Mouse (Mus musculus): Measurements from ENCODE around the gene Cdadc1.

The Cdadc1 gene

DNA sequence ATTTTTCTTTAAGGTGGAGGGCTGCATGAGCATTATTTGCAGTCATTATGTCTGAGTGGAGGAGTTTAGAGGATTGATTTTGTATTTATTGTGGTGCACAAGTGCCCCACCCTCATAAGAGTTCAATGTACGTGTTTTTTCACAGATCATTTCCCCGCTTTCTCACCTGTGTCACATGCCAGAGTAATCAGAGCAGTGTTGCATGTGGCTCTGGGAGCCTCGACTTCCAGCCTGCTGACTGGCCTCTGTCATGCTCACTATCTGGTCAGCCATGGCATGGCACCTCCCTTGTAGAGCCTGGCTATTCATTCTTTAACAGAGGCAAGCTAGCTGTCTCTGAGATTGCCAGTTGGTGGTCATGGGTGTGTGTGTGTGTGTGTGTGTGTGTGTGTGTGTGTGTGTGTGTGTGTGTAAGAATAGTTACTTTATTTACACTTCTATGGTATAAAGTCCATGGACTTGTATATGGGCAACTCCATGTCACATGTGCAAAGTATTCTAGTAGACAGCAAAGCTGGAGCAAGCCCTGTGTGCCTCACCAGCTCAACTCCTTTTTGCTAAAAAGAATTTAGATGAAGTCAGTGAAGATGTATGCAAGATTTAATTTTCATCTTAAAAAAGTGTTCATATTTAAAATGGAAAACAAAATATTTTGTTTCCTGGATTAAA is 54.5 kb downstream of the Cdadc1 start:
- no peak for DNase-seq

DNA sequence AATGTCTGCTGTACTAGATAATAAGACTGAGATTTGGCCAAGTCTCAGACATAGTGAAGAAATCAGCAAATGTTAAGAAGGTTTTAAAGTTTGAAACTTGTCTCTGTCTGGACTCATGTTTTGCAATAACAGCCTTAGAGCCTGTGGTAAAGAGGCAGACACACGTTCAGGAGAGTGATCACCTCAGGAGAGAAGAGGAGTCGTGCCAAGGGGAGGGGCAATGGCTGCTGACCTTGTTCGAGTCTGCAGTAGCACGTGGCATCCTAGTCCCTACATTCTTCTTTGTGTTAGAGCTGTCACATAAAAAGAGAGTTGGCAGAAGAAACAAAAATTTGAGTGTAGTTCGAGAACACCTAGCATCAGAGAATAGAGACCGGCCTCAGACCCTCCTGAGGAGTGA is 57.0 kb downstream of the Cdadc1 start:
- no peak for DNase-seq

GRCm38 (mm10) chr14:59540230-59540629 is 57.5 kb downstream of the Cdadc1 start:
- DNase-seq = no peak

DNA sequence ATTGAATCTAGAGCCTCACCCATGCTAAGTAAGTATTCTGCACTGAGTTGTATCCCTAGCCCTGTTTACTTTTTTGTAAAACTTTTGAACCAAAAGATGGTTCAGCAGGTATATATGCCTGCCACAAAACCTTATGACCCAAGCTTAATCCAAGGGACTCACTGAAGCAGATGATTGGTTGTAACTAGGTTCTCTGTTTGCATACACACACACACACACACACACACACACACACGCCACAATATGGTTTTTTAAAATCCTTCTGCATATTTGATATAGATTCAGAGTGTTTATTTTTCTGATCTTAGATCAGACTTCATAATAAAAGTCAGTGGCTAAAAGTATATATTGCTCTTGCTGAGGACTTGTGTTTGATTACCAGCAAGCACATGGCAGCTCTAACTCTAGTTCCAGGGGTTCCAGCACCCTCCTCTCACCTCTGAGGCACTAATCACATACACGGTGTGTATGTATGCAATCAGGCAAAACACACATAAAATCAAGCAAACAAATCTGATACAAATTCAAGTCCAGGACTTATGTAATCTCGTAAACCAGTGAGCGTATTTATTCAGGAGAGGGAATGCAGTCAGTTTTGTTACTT is 59.8 kb downstream of the Cdadc1 start:
- DNase-seq = no peak

DNA sequence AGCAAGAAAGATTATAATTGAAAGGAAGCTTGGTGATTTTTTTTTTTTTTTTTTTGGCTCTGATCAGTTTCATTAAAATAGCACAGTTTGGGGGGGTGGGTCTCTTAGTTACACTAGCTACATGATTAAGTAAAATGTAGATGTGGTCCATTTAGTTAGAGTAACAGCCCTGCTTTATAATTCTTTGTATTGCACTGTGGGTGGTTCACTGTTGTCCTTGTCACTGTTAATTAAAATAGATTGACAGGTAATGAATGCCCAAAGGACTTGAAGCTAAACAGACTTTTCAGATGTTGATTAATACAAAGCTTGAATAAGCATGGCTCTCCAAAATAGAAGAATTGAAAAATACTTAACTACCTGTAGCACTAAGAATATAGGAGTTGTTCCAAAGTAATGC is 63.9 kb downstream of the Cdadc1 start:
- DNase-seq = no peak

DNA sequence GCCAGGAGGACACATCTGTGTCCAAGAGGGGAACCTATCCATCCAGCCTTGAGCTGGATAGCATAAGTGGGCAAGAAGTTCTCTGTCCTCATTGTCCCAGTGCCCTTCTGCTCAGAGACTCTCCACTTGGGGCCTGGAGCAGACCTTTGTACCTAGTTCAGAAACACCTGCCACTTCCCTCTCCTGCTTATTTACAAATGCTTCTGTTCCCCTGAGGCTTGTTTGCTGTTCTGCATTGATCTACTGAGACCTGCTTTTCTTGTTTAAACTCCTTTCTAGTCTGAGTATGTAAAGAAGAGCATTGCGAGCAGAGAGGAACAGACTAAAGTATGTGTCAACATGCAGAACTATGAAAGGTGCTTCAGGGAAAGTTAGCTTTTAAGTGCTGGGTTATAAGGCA is 64.8 kb downstream of the Cdadc1 start:
- no peak for DNase-seq

- no peak for DNase-seq
Observed at GRCm38 (mm10) chr14:59530801-59531200, 67.0 kb downstream of the Cdadc1 start.

DNA sequence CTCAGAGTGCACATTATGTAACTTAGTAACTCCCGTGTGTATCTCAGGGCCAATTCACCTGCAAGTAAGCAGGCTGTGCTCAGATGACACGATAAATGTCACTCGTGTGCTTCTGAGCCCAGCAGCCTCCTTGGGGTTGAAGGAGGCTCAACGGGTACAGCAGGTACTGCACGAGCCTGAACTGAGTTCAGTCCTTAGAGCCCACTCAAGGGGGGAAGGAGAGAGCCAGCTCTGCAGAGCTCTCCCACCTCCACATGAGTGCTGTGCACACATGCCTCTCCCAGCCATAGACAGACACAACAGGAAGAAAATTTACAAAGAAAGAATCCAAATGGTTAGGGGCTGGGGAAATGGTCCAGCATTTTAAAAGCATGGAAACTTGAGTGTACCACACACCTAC is 71.9 kb downstream of the Cdadc1 start:
- DNase-seq = no peak

DNA sequence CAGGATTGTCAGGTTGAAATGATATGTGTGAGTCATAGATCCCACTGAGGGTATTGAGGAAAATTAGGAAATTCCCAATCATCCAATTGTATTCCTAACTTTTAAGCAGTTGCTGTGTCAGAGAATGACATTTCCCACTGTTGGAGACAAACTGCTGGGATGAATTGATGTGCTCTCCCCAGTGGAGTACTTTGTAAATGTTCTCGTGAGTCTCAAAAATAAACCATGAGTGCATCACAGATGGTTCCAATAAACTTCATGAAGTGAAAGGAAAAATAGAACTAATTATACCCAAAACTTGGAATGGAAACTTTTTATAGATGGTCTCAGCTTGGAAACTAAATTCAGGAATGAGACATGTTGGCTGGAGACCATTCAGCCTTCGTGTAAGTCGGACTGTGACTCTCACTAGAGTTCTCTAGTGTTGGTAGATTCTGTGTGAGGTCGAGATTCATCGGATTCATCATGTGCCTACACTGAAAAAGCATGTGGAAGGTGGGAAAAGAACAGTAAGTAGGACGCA is 83.8 kb downstream of the Cdadc1 start:
- DNase-seq = no peak

Measured in right cerebral cortex, postnatal 4 days (tissue).